Mouse (Mus musculus) heart, postnatal 4 days (tissue): ENCODE measurements at regions not wholly inside any gene's neighbourhood (a gene's known extent, or its start where the extent isn't known, plus 50 kb on each side); places are given as distances from the start of the nearest gene placed in this dataset.
"Not testable (repeated sequence)": the region's sequence is repeated elsewhere in the genome, so short reads cannot be mapped to it uniquely, and the experiment has no call there.

Experiments used
- DNase-seq: peaks from one replicate; pipeline ENCODE4 v3.0.0; 2021

DNA sequence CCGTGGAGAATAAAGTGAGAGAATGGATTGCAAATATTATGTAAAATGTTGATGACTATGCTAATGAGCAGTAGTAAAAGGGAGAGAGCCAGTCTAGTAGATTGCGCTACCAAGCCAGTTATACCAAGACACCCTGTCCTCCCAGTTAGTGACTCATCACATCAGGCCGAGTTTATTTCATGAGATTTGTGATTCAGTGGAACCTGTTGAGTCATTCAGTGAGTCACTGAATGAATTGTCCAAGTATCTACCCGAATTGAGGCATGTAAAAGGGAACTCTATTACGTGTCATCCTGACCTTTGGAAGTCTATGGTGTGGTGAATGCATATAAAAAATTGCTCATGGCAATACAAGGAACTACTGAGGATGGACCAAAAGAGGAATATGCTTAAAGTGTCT is 504.3 kb upstream of the Fam160b2 start:
- no peak for DNase-seq

DNA sequence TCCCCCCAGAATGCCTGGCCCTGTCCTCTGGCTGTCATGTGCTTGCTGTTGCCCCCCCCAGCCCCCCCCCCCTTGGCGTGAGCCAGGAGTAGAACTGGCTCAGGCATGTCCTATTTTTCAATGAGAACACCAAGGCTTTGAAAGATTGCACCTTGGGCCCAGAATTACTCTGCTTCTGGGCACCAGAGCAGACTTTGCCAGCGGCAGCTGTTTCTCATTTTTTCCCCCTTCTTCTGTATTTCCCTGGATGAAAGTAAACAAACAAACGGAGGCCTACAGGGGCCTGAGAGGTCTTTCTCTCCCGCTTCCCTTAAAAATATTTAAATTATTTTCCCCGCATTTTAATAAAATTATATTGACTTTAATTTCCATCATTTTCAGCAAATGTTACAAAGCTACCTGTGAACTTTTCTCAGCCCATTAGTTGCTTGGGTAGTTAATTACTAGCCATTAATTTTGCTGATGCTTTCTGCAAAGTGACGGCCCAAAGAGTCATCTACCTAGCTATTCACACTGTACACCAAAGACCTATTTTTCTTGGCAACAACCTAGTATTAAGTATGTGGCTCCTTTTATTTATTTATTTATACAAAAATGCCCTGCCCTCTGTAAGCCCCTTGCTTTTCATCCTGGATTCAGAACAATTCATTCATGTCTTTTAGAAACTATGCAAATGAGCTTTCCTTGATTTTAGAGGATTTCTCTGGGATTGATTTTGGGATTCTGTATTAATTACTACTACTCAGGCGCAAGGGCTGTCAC is 496.2 kb upstream of the Fam160b2 start:
- no peak for DNase-seq

- peak; percentile 31 for DNase-seq
These were observed 493.1 kb upstream of the Fam160b2 start for GRCm38 (mm10) chr14:71092626-71093326.

DNA sequence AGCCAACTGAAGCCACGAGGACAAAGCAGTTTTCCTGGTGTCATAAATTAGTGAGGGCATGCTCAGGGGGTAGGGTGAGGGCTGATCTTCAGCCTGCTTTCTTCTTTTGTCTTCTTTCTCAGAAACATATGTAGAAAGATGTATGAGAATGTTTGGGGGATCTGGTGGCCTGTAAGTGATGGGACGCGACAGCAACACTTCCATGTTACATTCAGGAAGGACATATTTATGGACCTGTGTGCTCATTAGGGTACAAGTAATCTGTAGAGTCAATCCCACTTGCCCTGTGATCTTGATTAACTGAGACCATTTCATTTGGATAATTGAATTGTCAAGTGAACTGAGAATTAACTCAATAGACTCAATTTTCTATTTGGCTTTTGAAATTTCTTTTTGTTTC is 486.1 kb upstream of the Fam160b2 start:
- no peak for DNase-seq

- DNase-seq, result no peak
These were observed 482.7 kb upstream of the Fam160b2 start for GRCm38 (mm10) chr14:71082327-71082726.

DNA sequence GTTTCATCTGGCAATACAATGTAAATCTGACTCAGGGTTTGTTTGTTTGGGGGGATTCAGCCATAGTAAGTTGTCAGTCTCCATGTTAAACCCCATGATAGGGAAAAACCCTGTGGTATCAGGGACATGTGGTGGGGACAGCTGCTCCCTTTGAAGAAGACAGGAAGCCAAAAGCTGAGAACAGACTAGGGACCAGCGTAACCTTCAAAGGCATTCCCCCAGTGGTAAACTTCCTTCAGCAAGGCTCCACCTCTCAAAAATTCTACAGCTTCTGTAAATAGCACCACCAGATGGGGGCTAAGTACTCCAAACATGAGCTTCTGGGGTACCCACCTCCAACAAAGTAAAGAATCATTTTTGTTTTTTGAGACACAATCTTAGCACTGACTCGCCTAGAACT is 476.0 kb upstream of the Fam160b2 start:
- DNase-seq, result no peak

GRCm38 (mm10) chr14:71074019-71074418 is 474.4 kb upstream of the Fam160b2 start:
- no peak for DNase-seq

DNA sequence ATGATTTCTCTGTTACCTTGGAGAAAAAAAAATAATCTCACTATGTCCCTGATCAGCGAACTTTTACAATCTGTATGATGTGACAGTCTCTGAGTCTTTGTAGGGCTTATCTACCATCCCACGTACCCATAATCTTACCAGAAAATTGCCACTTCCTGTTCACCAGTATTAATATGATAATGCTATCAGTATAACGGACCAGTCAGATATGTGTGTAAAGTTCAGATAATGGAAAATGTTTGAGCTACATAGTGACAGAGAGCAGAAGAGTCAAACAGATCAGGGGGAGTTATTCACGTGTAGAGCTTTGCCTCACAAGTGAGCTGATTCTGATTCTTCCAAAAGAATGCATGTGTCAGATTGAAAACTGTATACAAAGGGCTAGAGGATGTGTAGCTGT is 466.0 kb upstream of the Fam160b2 start:
- DNase-seq, result no peak

DNA sequence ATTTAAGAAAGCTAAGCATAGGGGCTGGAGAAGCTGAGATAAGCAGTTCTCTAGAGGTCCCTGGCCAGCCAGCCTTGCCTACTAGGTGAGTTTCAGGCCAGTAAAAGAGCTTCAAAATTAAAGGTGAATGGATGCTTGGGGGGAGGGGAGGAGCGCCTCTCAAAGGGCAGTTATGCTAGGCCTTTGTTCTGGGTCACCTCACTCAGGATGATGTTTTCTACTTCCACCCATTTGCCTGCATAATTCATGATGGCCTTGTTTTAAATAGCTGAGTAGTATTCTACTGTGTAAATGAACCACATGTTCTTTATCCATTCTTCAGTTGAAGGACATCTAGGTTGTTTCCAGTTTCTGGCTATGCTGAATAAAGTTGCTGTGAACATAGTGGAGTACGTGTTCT is 457.0 kb upstream of the Fam160b2 start:
- no peak for DNase-seq

GRCm38 (mm10) chr14:71055480-71055879 is 455.8 kb upstream of the Fam160b2 start:
- DNase-seq, result no peak

DNA sequence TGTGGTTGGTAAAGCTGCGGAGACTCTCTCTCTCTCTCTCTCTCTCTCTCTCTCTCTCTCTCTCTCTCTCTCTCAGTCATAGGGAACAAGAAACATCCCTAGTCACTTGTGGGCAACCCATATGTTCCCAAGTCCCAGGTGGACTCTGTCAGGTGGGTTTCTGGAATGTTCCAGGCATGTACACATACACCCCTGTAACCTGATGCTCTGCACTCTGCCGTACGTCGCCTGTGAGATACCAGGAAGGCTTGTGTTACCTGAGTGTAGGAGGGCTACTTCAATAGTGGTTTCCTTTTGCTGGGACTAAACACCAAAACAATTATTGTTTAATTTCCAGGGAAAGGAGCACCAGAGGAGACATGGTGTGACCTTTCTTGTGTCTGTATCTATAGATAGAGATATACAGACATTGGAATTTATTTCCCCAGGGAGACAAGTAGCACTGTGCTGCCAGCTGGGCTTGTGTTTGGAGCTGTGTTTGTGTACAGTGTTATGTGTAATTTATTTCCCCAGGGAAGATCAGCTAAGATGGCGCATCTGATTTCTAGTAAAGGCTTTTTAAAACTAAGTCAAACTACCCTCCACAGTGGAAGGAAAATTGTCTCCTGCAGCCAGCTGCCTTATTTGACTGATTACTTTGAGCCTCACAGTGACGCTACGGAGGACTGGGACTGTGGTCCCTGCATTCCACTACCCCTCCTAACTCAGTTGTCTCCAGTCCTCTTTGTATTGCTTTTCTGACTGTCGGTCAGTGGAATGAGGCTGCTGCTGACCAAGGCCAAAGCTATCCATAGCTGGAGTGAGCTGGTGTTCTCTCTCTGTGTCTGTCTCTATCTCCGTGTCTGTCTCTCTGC is 454.4 kb upstream of the Fam160b2 start:
- DNase-seq, result no peak

DNA sequence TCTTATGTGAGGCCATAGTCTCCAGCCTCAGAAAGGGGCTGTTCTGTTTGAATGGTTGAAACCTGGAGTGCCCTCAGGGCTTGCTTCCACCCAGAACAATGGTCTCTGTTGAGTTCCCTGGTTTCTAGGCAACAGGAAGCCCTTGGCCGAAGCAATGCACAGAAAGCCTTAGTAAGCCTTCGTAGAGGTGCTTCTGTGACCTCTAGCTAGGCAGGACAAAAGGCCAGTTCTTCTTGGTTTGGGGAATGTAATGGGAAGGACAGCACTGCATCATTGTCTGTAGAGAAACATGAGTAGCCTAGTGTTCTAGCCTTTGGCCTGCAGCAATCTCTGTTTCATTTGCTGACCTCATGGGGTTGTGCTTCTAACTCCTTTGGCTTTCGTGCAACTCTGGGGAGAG is 447.5 kb upstream of the Fam160b2 start:
- DNase-seq, result no peak

- DNase-seq, result not testable (repeated sequence)
These were observed 444.5 kb upstream of the Fam160b2 start for GRCm38 (mm10) chr14:71043879-71044770.

- no peak for DNase-seq
These were observed 437.0 kb upstream of the Fam160b2 start for GRCm38 (mm10) chr14:71036620-71037019.

- no peak for DNase-seq
These were observed 434.0 kb upstream of the Fam160b2 start for GRCm38 (mm10) chr14:71033586-71033985.

DNA sequence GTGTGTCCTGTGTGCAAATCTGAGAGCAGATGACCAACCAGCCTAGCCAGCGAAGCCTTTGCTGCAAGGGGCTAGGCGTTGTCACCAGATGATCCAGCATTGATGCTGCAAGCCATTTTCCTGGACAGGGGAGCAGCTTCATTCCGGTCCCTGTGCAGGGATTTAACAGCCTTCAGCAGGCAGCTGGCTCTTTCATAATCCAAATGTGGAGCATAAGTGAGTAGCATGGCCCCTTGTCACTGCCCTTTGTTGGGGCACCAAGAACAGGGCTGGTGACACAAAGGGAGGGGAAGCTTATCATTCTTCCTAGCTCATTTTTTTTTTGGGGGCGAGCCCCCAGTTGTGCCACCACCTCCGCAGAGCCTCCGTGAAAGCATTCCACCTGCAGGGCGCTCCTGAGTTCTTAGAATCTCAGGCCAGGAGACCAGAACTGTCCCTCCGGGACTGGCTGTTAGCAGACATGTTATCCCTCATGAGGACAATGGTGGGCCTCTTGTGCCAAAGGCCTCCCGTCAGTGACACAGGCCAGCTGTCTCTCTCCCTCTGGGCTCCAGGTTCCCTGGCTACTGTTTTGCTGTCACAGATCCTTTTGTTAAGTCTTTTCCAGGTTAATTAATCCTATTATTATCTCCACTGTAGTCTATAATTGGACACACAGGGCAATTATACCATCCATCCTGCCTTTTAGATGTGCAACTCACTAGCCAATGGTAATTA is 430.7 kb upstream of the Fam160b2 start:
- DNase-seq, result peak; percentile 11
